Mouse (Mus musculus): ENCODE measurements at regions not wholly inside any gene's neighbourhood (a gene's known extent, or its start where the extent isn't known, plus 50 kb on each side); places are given as distances from the start of the nearest gene placed in this dataset.

- TF ChIP-seq POLR2A (IDR thresholded peaks at IDR 0.05; ENCODE audit: borderline replicate concordance, extremely low read depth, low read depth, low read length) (no peak), CTCF (IDR thresholded peaks at IDR 0.05; ENCODE audit: insufficient read depth, low read length) (no peak)
These were observed 117.7 kb upstream of the Xylt1 start for GRCm38 (mm10) chr7:117263126-117263525.

Data from lung, adult 2 months (tissue).